ENCODE assay signal across 9 mouse cellular contexts in genomic region chr6:25767073-25767472, GRCm38 (mm10). TPM values are rescaled to one million over a fixed set of nuclear protein-coding genes. Genes with fewer than 3 reads are reported as not detected.
DNase-seq lines count a peak whose midpoint lies in the region; ATAC-seq lines count a peak whose summit lies in the region.
"Had no signal": no experiment of that assay in that cellular context is flagged by ENCODE, and none has a peak within 500 bp of the region (broad histone marks: within the 10 kb centered on the region; RNA-seq: fewer than 3 reads in every experiment).

No protein-coding gene starts in this region.

- peak; percentile 9 for DNase-seq in heart, postnatal 4 days
- no peak for DNase-seq in heart, adult 8-10 months (ENCODE audit: low spot score)
- peak; percentile 51 for DNase-seq in R1 (ENCODE audit: low read depth, low spot score)
- peak; percentile 60 for DNase-seq in embryo, embryonic 11 days
- DNase-seq in kidney, postnatal 10 days, result peak; percentile 21
- DNase-seq in c-Kit-positive CD71-positive TER-119-positive erythroid progenitor cells, embryonic 14.5 days (ENCODE audit: low spot score), result no peak
- DNase-seq in thymus, postnatal 10 days (ENCODE audit: low spot score in 2 of 2), result no peak
- DNase-seq: liver, embryonic 13.5 days had no signal

- 33% methylated on average over 7 of the region's 7 CpGs for whole genome bisulfite sequencing in midbrain, embryonic 12.5 days

- H3K27ac ChIP-seq in midbrain, embryonic 12.5 days (replicated peaks), result no peak overlapping the region
- H3K27ac ChIP-seq: liver, embryonic 13.5 days had no signal

- H3K27me3 ChIP-seq in midbrain, embryonic 12.5 days, result no peaks in the 10 kb centered on the region
- H3K27me3 ChIP-seq: liver, embryonic 13.5 days had no signal

- peak overlapping the region; percentile 13; the same call in 1 of the 2 replicates for H3K4me2 ChIP-seq in midbrain, embryonic 12.5 days (replicated peaks)
- H3K4me2 ChIP-seq: liver, embryonic 13.5 days had no signal

- no peak overlapping the region for H3K4me3 ChIP-seq in midbrain, embryonic 12.5 days
- H3K4me3 ChIP-seq: liver, embryonic 13.5 days had no signal

- H3K9ac ChIP-seq in midbrain, embryonic 12.5 days (replicated peaks), result no peak overlapping the region
- H3K9ac ChIP-seq: liver, embryonic 13.5 days had no signal

- peaks cover 22% of the 10 kb centered on the region for H3K36me3 ChIP-seq in midbrain, embryonic 12.5 days

- ATAC-seq in midbrain, embryonic 12.5 days (ENCODE audit: low FRiP score, low read depth), result peak; percentile 90

- no peaks in the 10 kb centered on the region for H3K4me1 ChIP-seq in midbrain, embryonic 12.5 days
- H3K4me1 ChIP-seq: liver, embryonic 13.5 days had no signal

- no peaks in the 10 kb centered on the region for H3K9me3 ChIP-seq in midbrain, embryonic 12.5 days
- H3K9me3 ChIP-seq: liver, embryonic 13.5 days had no signal

RNA-seq across cellular contexts. Expression of gene Pot1a, which starts 42.0 kb away (rescaled TPM):
- total RNA-seq in heart, postnatal 4 days (2021), result 10 to 100 TPM; 10.8 to 14.6 TPM
- 10 to 100 TPM in 1 of 4 experiments, 1 to 10 TPM in 3; 6.8 to 10.7 (median 7.8) TPM for total RNA-seq in heart, adult 8-10 months (2022)
- 37.7 and 39.3 TPM in 2 replicates for polyA plus RNA-seq in midbrain, embryonic 12.5 days (2016; fragmentation: Nextera tagmentation; extraction: Ambion mirVana)

Comparison
In these comparisons a context has a peak if more than half of its experiments do, and no peak if none do; other contexts are left out.
1. DNase-seq: peak in heart, postnatal 4 days (single experiment), R1 (single experiment), embryo, embryonic 11 days (single experiment) and kidney, postnatal 10 days (single experiment); none in heart, adult 8-10 months (single experiment), c-Kit-positive CD71-positive TER-119-positive erythroid progenitor cells, embryonic 14.5 days (single experiment) and thymus, postnatal 10 days (0 of 2).